Mouse (Mus musculus): ENCODE data around the gene Slc4a4.

DNA sequence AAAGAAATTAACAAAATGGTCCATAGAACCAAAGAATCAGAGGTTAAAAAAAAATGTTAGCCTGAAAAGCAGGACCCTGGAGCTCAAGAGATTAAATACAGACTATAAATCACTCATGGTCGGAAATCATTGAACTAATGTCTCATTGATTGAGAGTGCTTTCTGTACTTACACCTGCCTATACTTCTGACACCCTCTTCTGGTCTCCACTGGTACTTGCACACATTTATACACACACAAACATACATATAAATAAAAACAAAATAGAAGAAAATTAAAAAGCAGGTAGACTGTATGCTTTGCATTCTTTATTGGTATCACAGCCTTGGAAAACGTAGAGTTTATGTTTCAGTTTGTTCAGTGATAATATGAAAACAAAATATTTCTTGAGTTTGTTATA, 341.3 kb downstream of the Slc4a4 start:
- TF ChIP-seq CTCF (IDR thresholded peaks at IDR 0.05; ENCODE audit: control insufficient read depth, insufficient read depth, low read length) (no peak), POLR2A (IDR thresholded peaks at IDR 0.05; ENCODE audit: borderline replicate concordance, control insufficient read depth, low read depth, low read length) (no peak)
